Mouse (Mus musculus): Measurements from ENCODE around the gene Rchy1. TPM values are rescaled to one million over a fixed set of nuclear protein-coding genes. Genes with fewer than 3 reads are reported as not detected.

Gene Rchy1
- total RNA-seq, 1 experiment: 31.6 TPM

GRCm38 (mm10) chr5:91981176-91981840 lies 18.4 kb upstream of the Rchy1 start:
- TF ChIP-seq HCFC1 (IDR thresholded peaks at IDR 0.05; ENCODE audit: borderline replicate concordance, insufficient read depth, low read length): no peak
- no peak for TF ChIP-seq ZC3H11A (IDR thresholded peaks at IDR 0.05; ENCODE audit: borderline replicate concordance, low read depth, low read length)
- TF ChIP-seq ZNF384 (IDR thresholded peaks at IDR 0.05; ENCODE audit: low read depth, low read length): no peak
- TF ChIP-seq MAFK (IDR thresholded peaks at IDR 0.05; ENCODE audit: insufficient read depth, low read depth, low read length): no peak
- TF ChIP-seq CHD2 (IDR thresholded peaks at IDR 0.05; ENCODE audit: low read depth, low read length): no peak
- no peak for DNase-seq (ENCODE audit: low read depth, low spot score)

GRCm38 (mm10) chr5:91977397-91977770 lies 14.5 kb upstream of the Rchy1 start:
- DNase-seq (ENCODE audit: low read depth, low spot score): no peak
- no peak overlapping the region for H3K4me3 ChIP-seq (ENCODE audit: insufficient read depth in 1 of 2, low read depth in 1 of 2, low read length in 2 of 2, poor library complexity in 1 of 2, severe bottlenecking in 1 of 2)
- H3K4me1 ChIP-seq (ENCODE audit: control insufficient read depth in 2 of 2, insufficient read depth in 2 of 2, low read length in 2 of 2, poor library complexity in 1 of 2): no peaks in the 10 kb centered on the region
- TF ChIP-seq ZNF384 (IDR thresholded peaks at IDR 0.05; ENCODE audit: low read depth, low read length): no peak
- no peak for TF ChIP-seq MAFK (IDR thresholded peaks at IDR 0.05; ENCODE audit: insufficient read depth, low read depth, low read length)
- TF ChIP-seq ZC3H11A (IDR thresholded peaks at IDR 0.05; ENCODE audit: borderline replicate concordance, low read depth, low read length): no peak
- no peak for TF ChIP-seq CHD2 (IDR thresholded peaks at IDR 0.05; ENCODE audit: low read depth, low read length)
- no peak for TF ChIP-seq HCFC1 (IDR thresholded peaks at IDR 0.05; ENCODE audit: borderline replicate concordance, insufficient read depth, low read length)
- in situ Hi-C loops (cut with MboI; ENCODE audit: low sequenced_read_pairs in 2 of 2, unreplicated experiment in 2 of 2): no loop called here
- no peaks in the 10 kb centered on the region for H3K36me3 ChIP-seq (ENCODE audit: control insufficient read depth, insufficient read depth, low read length, poor library complexity, severe bottlenecking)
- no peak overlapping the region for H3K27ac ChIP-seq (ENCODE audit: insufficient read depth, low read depth, low read length, poor library complexity, severe bottlenecking)
- no peak overlapping the region for H3K9ac ChIP-seq (ENCODE audit: insufficient read depth, low read depth, low read length, poor library complexity, severe bottlenecking)
- no peaks in the 10 kb centered on the region for H3K9me3 ChIP-seq (ENCODE audit: control insufficient read depth, insufficient read depth, low read depth, low read length)

More at GRCm38 (mm10) chr5:91981176-91981840, 18.4 kb upstream of the Rchy1 start:
- H3K4me3 ChIP-seq (ENCODE audit: insufficient read depth in 1 of 2, low read depth in 1 of 2, low read length in 2 of 2, poor library complexity in 1 of 2, severe bottlenecking in 1 of 2): no peak overlapping the region
- H3K9ac ChIP-seq (ENCODE audit: insufficient read depth, low read depth, low read length, poor library complexity, severe bottlenecking): no peak overlapping the region
- H3K36me3 ChIP-seq (ENCODE audit: control insufficient read depth, insufficient read depth, low read length, poor library complexity, severe bottlenecking): no peaks in the 10 kb centered on the region
- H3K9me3 ChIP-seq (ENCODE audit: control insufficient read depth, insufficient read depth, low read depth, low read length): no peaks in the 10 kb centered on the region
- no peak overlapping the region for H3K27ac ChIP-seq (ENCODE audit: insufficient read depth, low read depth, low read length, poor library complexity, severe bottlenecking)
- in situ Hi-C loops (cut with MboI; ENCODE audit: low sequenced_read_pairs in 2 of 2, unreplicated experiment in 2 of 2): no loop called here
- H3K4me1 ChIP-seq (ENCODE audit: control insufficient read depth in 2 of 2, insufficient read depth in 2 of 2, low read length in 2 of 2, poor library complexity in 1 of 2): no peaks in the 10 kb centered on the region

DNA sequence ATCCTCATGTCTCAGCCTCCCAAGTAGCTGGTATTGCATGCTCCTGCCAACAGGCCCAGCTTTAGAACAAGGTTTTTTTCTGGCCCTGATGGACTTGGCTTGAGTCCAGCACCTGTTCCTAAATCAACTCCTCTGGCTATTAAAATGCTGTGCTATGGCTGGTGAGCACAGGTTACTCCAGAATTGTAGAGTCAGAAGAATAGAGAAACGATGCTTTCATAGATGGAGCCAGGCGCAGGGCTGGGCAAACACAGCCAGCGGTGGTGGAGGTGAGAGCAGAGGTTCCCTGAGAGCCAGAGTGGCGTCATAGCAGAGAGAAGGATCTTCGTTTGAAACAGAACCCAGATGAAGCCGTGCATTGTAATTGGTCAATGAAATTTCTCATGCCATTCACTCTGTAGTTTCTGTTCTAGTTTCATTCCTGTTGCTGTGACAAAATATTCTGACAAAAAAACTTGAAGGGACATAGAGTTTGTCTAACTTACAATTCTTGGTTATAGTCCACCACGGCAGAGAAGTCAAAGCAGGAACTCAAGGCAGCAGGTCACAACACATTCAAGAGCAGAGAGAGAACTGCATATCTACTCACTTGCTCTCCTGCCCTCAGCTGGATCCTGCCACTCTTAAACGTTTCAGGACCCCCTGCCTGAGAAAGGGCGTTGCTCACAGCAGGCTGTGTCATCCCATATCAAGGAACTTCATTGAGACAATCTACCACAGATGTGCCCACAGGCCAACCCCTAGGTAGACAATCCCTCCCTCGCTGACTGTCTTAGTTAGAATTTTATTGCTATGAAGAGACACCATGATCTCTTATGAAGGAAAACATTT lies 13.9 kb upstream of the Rchy1 start:
- no peaks in the 10 kb centered on the region for H3K9me3 ChIP-seq (ENCODE audit: control insufficient read depth, insufficient read depth, low read depth, low read length)
- no peaks in the 10 kb centered on the region for H3K36me3 ChIP-seq (ENCODE audit: control insufficient read depth, insufficient read depth, low read length, poor library complexity, severe bottlenecking)
- H3K4me3 ChIP-seq (ENCODE audit: insufficient read depth in 1 of 2, low read depth in 1 of 2, low read length in 2 of 2, poor library complexity in 1 of 2, severe bottlenecking in 1 of 2): no peak overlapping the region
- TF ChIP-seq ZNF384 (IDR thresholded peaks at IDR 0.05; ENCODE audit: low read depth, low read length) (no peak), CHD2 (IDR thresholded peaks at IDR 0.05; ENCODE audit: low read depth, low read length) (no peak)
- H3K27ac ChIP-seq (ENCODE audit: insufficient read depth, low read depth, low read length, poor library complexity, severe bottlenecking): no peak overlapping the region
- DNase-seq (ENCODE audit: low read depth, low spot score): no peak
- H3K9ac ChIP-seq (ENCODE audit: insufficient read depth, low read depth, low read length, poor library complexity, severe bottlenecking): no peak overlapping the region
- 0 out of 4 replicates have a peak, but pooled peaks cover 0 to 2% of the 10 kb centered on the region in 2 experiments for H3K4me1 ChIP-seq (ENCODE audit: control insufficient read depth in 2 of 2, insufficient read depth in 2 of 2, low read length in 2 of 2, poor library complexity in 1 of 2)
- in situ Hi-C loops (cut with MboI; ENCODE audit: low sequenced_read_pairs in 2 of 2, unreplicated experiment in 2 of 2): no loop called here

DNA sequence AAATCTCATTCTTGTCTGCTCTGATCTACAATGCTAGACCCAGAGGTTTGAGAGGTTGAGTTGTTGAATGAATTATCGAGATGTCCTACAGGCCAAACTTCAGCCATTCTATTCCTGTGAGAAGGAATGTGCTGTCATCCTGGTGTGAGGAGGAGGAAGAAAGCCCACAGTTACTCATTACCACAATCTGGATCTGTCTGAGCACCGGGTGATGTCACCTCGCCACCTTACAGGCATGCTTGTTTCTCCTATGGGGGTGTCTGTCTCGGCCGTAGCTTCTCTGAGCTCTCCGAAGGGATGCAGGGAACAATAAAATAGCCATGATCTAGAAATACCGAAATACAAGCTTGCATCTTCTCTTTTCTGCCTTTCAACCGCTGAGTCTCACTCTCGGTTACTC lies 12.9 kb upstream of the Rchy1 start:
- H3K9ac ChIP-seq (ENCODE audit: insufficient read depth, low read depth, low read length, poor library complexity, severe bottlenecking): no peak overlapping the region
- in situ Hi-C loops (cut with MboI; ENCODE audit: low sequenced_read_pairs in 2 of 2, unreplicated experiment in 2 of 2): no loop called here
- no peak for DNase-seq (ENCODE audit: low read depth, low spot score)

More for the DNA sequence above, 12.9 kb upstream of the Rchy1 start:
- Histone ChIP-seq H3K4me3 (ENCODE audit: insufficient read depth in 1 of 2, low read depth in 1 of 2, low read length in 2 of 2, poor library complexity in 1 of 2, severe bottlenecking in 1 of 2) (no peak overlapping the region), H3K9me3 (ENCODE audit: control insufficient read depth, insufficient read depth, low read depth, low read length) (no peaks in the 10 kb centered on the region), H3K36me3 (ENCODE audit: control insufficient read depth, insufficient read depth, low read length, poor library complexity, severe bottlenecking) (no peaks in the 10 kb centered on the region), H3K4me1 (ENCODE audit: control insufficient read depth in 2 of 2, insufficient read depth in 2 of 2, low read length in 2 of 2, poor library complexity in 1 of 2) (peaks cover 0 to 2% of the 10 kb centered on the region in 2 experiments; a peak in 1 of 4 replicates), H3K27ac (ENCODE audit: insufficient read depth, low read depth, low read length, poor library complexity, severe bottlenecking) (no peak overlapping the region)
- no peak for TF ChIP-seq MAFK (IDR thresholded peaks at IDR 0.05; ENCODE audit: insufficient read depth, low read depth, low read length)
- TF ChIP-seq ZC3H11A (IDR thresholded peaks at IDR 0.05; ENCODE audit: borderline replicate concordance, low read depth, low read length): no peak
- no peak for TF ChIP-seq CHD2 (IDR thresholded peaks at IDR 0.05; ENCODE audit: low read depth, low read length)
- no peak for TF ChIP-seq ZNF384 (IDR thresholded peaks at IDR 0.05; ENCODE audit: low read depth, low read length)
- TF ChIP-seq HCFC1 (IDR thresholded peaks at IDR 0.05; ENCODE audit: borderline replicate concordance, insufficient read depth, low read length): no peak
